Mouse (Mus musculus) CD8-positive naive resting alpha-beta T cell, adult 2 months (primary cell): ENCODE measurements around the gene Cux1.
"Not testable (repeated sequence)": the region's sequence is repeated elsewhere in the genome, so short reads cannot be mapped to it uniquely, and the experiment has no call there.

Experiments
- DNase-seq, 2 experiments: peaks; one replicate each; pipeline ENCODE4 v3.0.0; 2022; ENCODE audit warnings: low read depth in 2 of 2, low spot score in 2 of 2

Cux1 gene

GRCm38 (mm10) chr5:136475161-136475560 is 92.1 kb downstream of the Cux1 start:
- DNase-seq, result no peak

- DNase-seq, result no peak
Measured at GRCm38 (mm10) chr5:136474086-136474485, 93.2 kb downstream of the Cux1 start.

GRCm38 (mm10) chr5:136473337-136473736 is 94.0 kb downstream of the Cux1 start:
- DNase-seq, result no peak

GRCm38 (mm10) chr5:136472846-136473245 is 94.4 kb downstream of the Cux1 start:
- no peak for DNase-seq

- not testable (repeated sequence) for DNase-seq
Measured at GRCm38 (mm10) chr5:136470985-136471735, 96.1 kb downstream of the Cux1 start.

- DNase-seq, result no peak
Measured at GRCm38 (mm10) chr5:136469301-136469700, 98.0 kb downstream of the Cux1 start.

GRCm38 (mm10) chr5:136467360-136467999 is 99.8 kb downstream of the Cux1 start:
- DNase-seq, result no peak

GRCm38 (mm10) chr5:136465770-136466406 is 101.4 kb downstream of the Cux1 start:
- DNase-seq, result no peak

GRCm38 (mm10) chr5:136465366-136465765 is 101.9 kb downstream of the Cux1 start:
- DNase-seq, result no peak

- DNase-seq, result no peak
Measured at GRCm38 (mm10) chr5:136464849-136465248, 102.4 kb downstream of the Cux1 start.

GRCm38 (mm10) chr5:136464128-136464527 is 103.2 kb downstream of the Cux1 start:
- DNase-seq, result no peak

GRCm38 (mm10) chr5:136462613-136463012 is 104.7 kb downstream of the Cux1 start:
- DNase-seq, result no peak

GRCm38 (mm10) chr5:136459901-136460300 is 107.4 kb downstream of the Cux1 start:
- peak; percentile 38 to 54 for DNase-seq

GRCm38 (mm10) chr5:136458893-136459499 is 108.3 kb downstream of the Cux1 start:
- DNase-seq, result no peak

- DNase-seq, result no peak
Measured at GRCm38 (mm10) chr5:136458102-136458863, 109.0 kb downstream of the Cux1 start.

GRCm38 (mm10) chr5:136456395-136456794 is 110.9 kb downstream of the Cux1 start:
- DNase-seq, result no peak

- no peak for DNase-seq
Measured at GRCm38 (mm10) chr5:136452681-136453080, 114.6 kb downstream of the Cux1 start.

GRCm38 (mm10) chr5:136449801-136450200 is 117.5 kb downstream of the Cux1 start:
- DNase-seq, result peak; percentile 12 to 16

GRCm38 (mm10) chr5:136445967-136446366 is 121.3 kb downstream of the Cux1 start:
- DNase-seq, result no peak

- DNase-seq, result no peak
Measured at GRCm38 (mm10) chr5:136442238-136443187, 124.8 kb downstream of the Cux1 start.
